Comparison of ENCODE assay signal across 9 mouse cellular contexts in genomic region chr3:101896893-101897292, GRCm38 (mm10). TPM values are rescaled to one million over a fixed set of nuclear protein-coding genes. Genes with fewer than 3 reads are reported as not detected.
DNase-seq lines count a peak whose midpoint lies in the region; ATAC-seq lines count a peak whose summit lies in the region.
"Had no signal": no experiment of that assay in that cellular context is flagged by ENCODE, and none has a peak within 500 bp of the region (broad histone marks: within the 10 kb centered on the region; RNA-seq: fewer than 3 reads in every experiment).

No protein-coding gene starts in this region.

- no peaks in the 10 kb centered on the region for H3K27me3 ChIP-seq in intestine, embryonic 15.5 days (replicated peaks)
- H3K27me3 ChIP-seq in limb, embryonic 10.5 days (ENCODE audit: low read depth, poor library complexity, severe bottlenecking): no peaks in the 10 kb centered on the region
- H3K27me3 ChIP-seq in splenic B cell, adult 2 months (ENCODE audit: control insufficient read depth, insufficient read depth, low read length, poor library complexity, severe bottlenecking): no peaks in the 10 kb centered on the region
- H3K27me3 ChIP-seq: embryonic facial prominence, embryonic 15.5 days had no signal

- peak; percentile 24 for DNase-seq in 3134 (ENCODE audit: extremely low read depth, insufficient read length, low spot score)
- DNase-seq in T-cell, adult 2 months (ENCODE audit: low spot score): peak; percentile 44
- peak; percentile 92 for DNase-seq in cerebellum, postnatal 10 days
- DNase-seq in frontal cortex, postnatal 36 days (ENCODE audit: low spot score in 2 of 2): peak; percentile 39 to 78
- peak; percentile 74 for DNase-seq in limb, embryonic 10.5 days (ENCODE audit: low spot score)
- DNase-seq in natural killer cell, adult 2 months (ENCODE audit: low spot score in 2 of 2): peak; percentile 23 to 54
- DNase-seq in splenic B cell, adult 2 months (ENCODE audit: low read depth, low spot score): peak; percentile 69

- H3K36me3 ChIP-seq in intestine, embryonic 15.5 days: no peaks in the 10 kb centered on the region
- no peaks in the 10 kb centered on the region for H3K36me3 ChIP-seq in limb, embryonic 10.5 days
- H3K36me3 ChIP-seq in splenic B cell, adult 2 months (ENCODE audit: control insufficient read depth, insufficient read depth, low read length, poor library complexity, severe bottlenecking): no peaks in the 10 kb centered on the region

- H3K4me1 ChIP-seq in intestine, embryonic 15.5 days (replicated peaks): no peaks in the 10 kb centered on the region
- peaks cover 6% of the 10 kb centered on the region for H3K4me1 ChIP-seq in limb, embryonic 10.5 days
- H3K4me1 ChIP-seq: embryonic facial prominence, embryonic 15.5 days had no signal

- no peak overlapping the region for H3K27ac ChIP-seq in intestine, embryonic 15.5 days
- H3K27ac ChIP-seq in limb, embryonic 10.5 days: no peak overlapping the region
- H3K27ac ChIP-seq: embryonic facial prominence, embryonic 15.5 days had no signal

- 32% methylated on average over 9 of the region's 9 CpGs for WGBS in intestine, embryonic 15.5 days
- 22% methylated on average over 9 of the region's 9 CpGs for WGBS in limb, embryonic 10.5 days

- no peak overlapping the region for H3K4me2 ChIP-seq in intestine, embryonic 15.5 days (replicated peaks)
- H3K4me2 ChIP-seq: embryonic facial prominence, embryonic 15.5 days had no signal

- no peak overlapping the region for H3K4me3 ChIP-seq in intestine, embryonic 15.5 days (replicated peaks)
- no peak overlapping the region for H3K4me3 ChIP-seq in limb, embryonic 10.5 days
- H3K4me3 ChIP-seq: embryonic facial prominence, embryonic 15.5 days had no signal

- ATAC-seq in intestine, embryonic 15.5 days: 0 out of 2 replicates have a peak, but pooled peaks have one; percentile 43

- H3K9ac ChIP-seq in intestine, embryonic 15.5 days: no peak overlapping the region
- H3K9ac ChIP-seq: embryonic facial prominence, embryonic 15.5 days had no signal

- H3K9me3 ChIP-seq in intestine, embryonic 15.5 days: no peaks in the 10 kb centered on the region
- H3K9me3 ChIP-seq in limb, embryonic 10.5 days (replicated peaks): no peaks in the 10 kb centered on the region
- H3K9me3 ChIP-seq: embryonic facial prominence, embryonic 15.5 days had no signal

RNA-seq across cellular contexts. Expression of gene Slc22a15, which starts 27.4 kb away (rescaled TPM):
- polyA plus RNA-seq in intestine, embryonic 15.5 days (2015; fragmentation: Nextera tagmentation; extraction: Ambion mirVana): 6.5 and 6.6 TPM in 2 replicates
- 2.8 and 3.5 TPM in 2 replicates for polyA plus RNA-seq in limb, embryonic 10.5 days (2016; fragmentation: Nextera tagmentation; extraction: Ambion mirVana)

RNA-seq across cellular contexts. Expression of gene Mab21l3, which starts 48.1 kb away (rescaled TPM):
- polyA plus RNA-seq in intestine, embryonic 15.5 days (2015; fragmentation: Nextera tagmentation; extraction: Ambion mirVana): 5.8 and 6.4 TPM in 2 replicates
- polyA plus RNA-seq in limb, embryonic 10.5 days (2016; fragmentation: Nextera tagmentation; extraction: Ambion mirVana): 0.31 and 1.0 TPM in 2 replicates

Comparison
In these comparisons a context has a peak if more than half of its experiments do, and no peak if none do; other contexts are left out.
1. DNase-seq: peak in every context shown above with its lines; median percentile 92 in cerebellum, postnatal 10 days; 74 in limb, embryonic 10.5 days; 69 in splenic B cell, adult 2 months; 58 in frontal cortex, postnatal 36 days; 44 in T-cell, adult 2 months; 38 in natural killer cell, adult 2 months; 24 in 3134.